Mouse (Mus musculus) C2C12 (cell line): ENCODE measurements around the gene Bnip2.

Experiments
- CTCF ChIP-seq: IDR thresholded peaks from one replicate; pipeline ENCODE4 v1.5.1; 2011; ENCODE audit not compliant: control insufficient read depth, insufficient read depth, insufficient read length
- MAX ChIP-seq: IDR thresholded peaks from one replicate; pipeline ENCODE4 v1.6.1; 2011; ENCODE audit warnings: mild to moderate bottlenecking, control low read depth
- MYOD1 ChIP-seq: IDR thresholded peaks from one replicate; pipeline ENCODE4 v1.6.1; 2011; ENCODE audit warnings: low read depth; ENCODE audit not compliant: control insufficient read depth, insufficient read length
- USF1 ChIP-seq: IDR thresholded peaks from one replicate; pipeline ENCODE4 v1.6.1; 2011; ENCODE audit warnings: low read depth, mild to moderate bottlenecking, control low read depth, moderate library complexity

DNA sequence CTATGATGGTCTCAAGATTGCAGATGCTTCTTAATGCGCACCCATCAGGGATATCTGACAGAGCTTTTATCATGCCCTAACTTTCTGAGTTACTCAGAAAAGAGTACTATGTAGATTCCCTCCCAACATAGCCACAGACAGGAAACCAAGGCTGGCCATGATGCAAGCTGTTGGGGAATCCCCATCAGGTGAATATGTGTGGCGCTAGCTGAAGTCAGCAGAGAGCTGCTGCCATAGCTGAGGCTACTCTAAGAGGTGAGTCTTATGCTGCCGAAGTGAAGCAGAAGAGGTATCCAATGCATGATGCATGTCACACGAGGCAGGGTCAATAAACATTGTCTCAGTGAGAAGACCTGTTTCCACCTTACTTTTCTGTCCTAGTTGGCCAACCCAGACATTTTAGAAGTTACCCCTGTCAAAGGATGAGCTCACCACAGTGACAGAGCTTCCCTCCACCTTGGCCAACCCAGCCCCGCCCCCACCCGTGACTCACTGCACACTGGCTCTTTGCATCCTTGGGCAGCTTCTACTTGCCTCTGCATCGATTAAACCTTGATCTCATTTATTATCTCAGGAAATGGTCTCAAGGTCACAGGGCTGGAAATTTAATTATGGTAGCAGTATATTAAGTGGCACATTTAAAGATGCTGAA lies 48.3 kb upstream of the Bnip2 start:
- no peak for TF ChIP-seq USF1
- TF ChIP-seq CTCF, result no peak
- TF ChIP-seq MAX, result no peak
- no peak for TF ChIP-seq MYOD1
